Mouse (Mus musculus) lung, embryonic 16.5 days (tissue): ENCODE results near the gene Ccl26. TPM values are rescaled to one million over a fixed set of nuclear protein-coding genes. Genes with fewer than 3 reads are reported as not detected.
A peak's percentile ranks its signal among the peaks of the same experiment; 100 is the strongest.

Source experiments
- ATAC-seq: fragments of 200-750 bp; cut with Nextera tagmentation; 2 replicates; pipeline ENCODE4 v1.8.0; 2017; ENCODE audit warnings: low read depth, mild to moderate bottlenecking, moderate library complexity
- H3K27ac ChIP-seq: fragments of 300-500 bp; sonication (generic); 2 replicates; pipeline ENCODE4 v1.5.1; 2014; ENCODE audit warnings: mild to moderate bottlenecking, control low read depth, low read length
- H3K27me3 ChIP-seq: fragments of 300-500 bp; sonication (generic); 2 replicates; pipeline ENCODE4 v1.6.1; 2014; ENCODE audit warnings: low read depth, low read length, mixed read lengths; ENCODE audit not compliant: control insufficient read depth, insufficient read depth
- H3K36me3 ChIP-seq: fragments of 300-500 bp; sonication (generic); 2 replicates; pipeline ENCODE4 v1.6.1; 2014; ENCODE audit warnings: low read length; ENCODE audit not compliant: control insufficient read depth, insufficient read depth
- H3K4me1 ChIP-seq: fragments of 300-500 bp; sonication (generic); replicated peaks from 2 replicates; pipeline ENCODE4 v1.6.1; 2014; ENCODE audit warnings: low read length, mixed read lengths; ENCODE audit not compliant: control insufficient read depth, insufficient read depth
- H3K4me2 ChIP-seq: fragments of 300-500 bp; sonication (generic); 2 replicates; pipeline ENCODE4 v1.6.1; 2014; ENCODE audit warnings: low read depth, low read length, control low read depth
- H3K4me3 ChIP-seq: fragments of 300-500 bp; sonication (generic); 2 replicates; pipeline ENCODE4 v1.5.1; 2014; ENCODE audit warnings: mild to moderate bottlenecking, low read length, control low read depth
- H3K9ac ChIP-seq: fragments of 300-500 bp; sonication (generic); 2 replicates; pipeline ENCODE4 v1.6.1; 2014; ENCODE audit warnings: low read length, control low read depth
- H3K9me3 ChIP-seq: fragments of 300-500 bp; sonication (generic); 2 replicates; pipeline ENCODE4 v1.6.1; 2016; ENCODE audit warnings: low read length; ENCODE audit not compliant: control insufficient read depth
- WGBS: fragments of 180-500 bp; shearing (Covaris S2); extraction: QIAGEN DNeasy Blood & Tissue Kit; methylation state at CpG from one replicate; pipeline ENCODE4 v1.1.7; 2014; 5-methylcytosine and 5-hydroxymethylcytosine counted together
- polyA plus RNA-seq: library from polyadenylated mRNA; unstranded; fragments of >200 nt; fragmentation: Nextera tagmentation; extraction: Ambion mirVana; gene quantifications from 2 replicates; pipeline ENCODE4 v1.2.1, GENCODE M21; 2015

Ccl26 gene
- polyA plus RNA-seq, 1 experiment from 2014 or later = not detected

DNA sequence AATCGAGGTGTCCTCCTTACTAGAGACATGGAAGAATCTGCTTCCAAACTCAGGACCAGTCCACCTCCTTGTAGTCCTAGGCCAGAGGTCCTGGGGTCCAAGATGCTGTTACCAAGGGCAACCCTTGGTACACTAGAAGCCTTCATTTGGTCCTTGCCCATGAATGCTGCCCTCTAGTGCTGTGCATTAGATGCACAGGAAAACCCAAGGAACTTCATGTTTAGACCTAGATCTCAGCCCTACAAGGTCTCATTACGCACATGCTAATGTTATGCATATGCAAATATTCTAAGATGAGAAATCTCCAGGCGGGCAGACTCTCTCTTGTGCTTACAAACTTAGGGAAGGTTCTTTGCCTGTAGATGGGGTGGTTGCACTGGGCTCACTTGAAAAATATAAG is 34.1 kb downstream of the Ccl26 start:
- Histone ChIP-seq H3K4me3 (no peak overlapping the region), H3K4me2 (no peak overlapping the region), H3K9me3 (no peaks in the 10 kb centered on the region), H3K27me3 (no peaks in the 10 kb centered on the region), H3K4me1 (peaks cover 22% of the 10 kb centered on the region), H3K9ac (no peak overlapping the region), H3K36me3 (no peaks in the 10 kb centered on the region), H3K27ac (no peak overlapping the region)
- no peak for ATAC-seq
- 72% methylated on average over 3 of the region's 3 CpGs for WGBS

- 33% methylated on average over 7 of the region's 7 CpGs for WGBS
- Histone ChIP-seq H3K36me3 (no peaks in the 10 kb centered on the region), H3K9me3 (no peaks in the 10 kb centered on the region), H3K27ac (no peak overlapping the region), H3K4me2 (no peak overlapping the region), H3K27me3 (no peaks in the 10 kb centered on the region), H3K4me1 (peaks cover 16% of the 10 kb centered on the region), H3K9ac (no peak overlapping the region), H3K4me3 (no peak overlapping the region)
- ATAC-seq = no peak
Measured at GRCm38 (mm10) chr5:135527986-135528385, 35.4 kb downstream of the Ccl26 start.

GRCm38 (mm10) chr5:135524660-135525560 is 38.5 kb downstream of the Ccl26 start:
- Histone ChIP-seq H3K27me3 (no peaks in the 10 kb centered on the region), H3K27ac (peak overlapping the region; percentile 72), H3K4me1 (peaks cover 11% of the 10 kb centered on the region), H3K9ac (no peak overlapping the region), H3K36me3 (no peaks in the 10 kb centered on the region), H3K4me2 (no peak overlapping the region), H3K9me3 (no peaks in the 10 kb centered on the region), H3K4me3 (no peak overlapping the region)
- 38% methylated on average over 11 of the region's 11 CpGs for WGBS
- ATAC-seq = peak; percentile 45; the same call in 1 of the 2 replicates

- H3K36me3 ChIP-seq = no peaks in the 10 kb centered on the region
- H3K27me3 ChIP-seq = no peaks in the 10 kb centered on the region
- peaks cover 11% of the 10 kb centered on the region for H3K4me1 ChIP-seq
- no peaks in the 10 kb centered on the region for H3K9me3 ChIP-seq
- no peak overlapping the region for H3K9ac ChIP-seq
- no peak overlapping the region for H3K27ac ChIP-seq
- H3K4me2 ChIP-seq = no peak overlapping the region
- H3K4me3 ChIP-seq = no peak overlapping the region
- 69% methylated on average over 2 of the region's 2 CpGs for WGBS
- ATAC-seq = no peak
Measured at GRCm38 (mm10) chr5:135524087-135524486, 39.3 kb downstream of the Ccl26 start.

- no peak overlapping the region for H3K9ac ChIP-seq
- H3K4me3 ChIP-seq = no peak overlapping the region
- 0 out of 2 replicates have a peak, but pooled peaks have one; percentile 13 for ATAC-seq
- WGBS = 68% methylated on average over 9 of the region's 9 CpGs
- no peak overlapping the region for H3K4me2 ChIP-seq
- no peaks in the 10 kb centered on the region for H3K36me3 ChIP-seq
- no peaks in the 10 kb centered on the region for H3K27me3 ChIP-seq
- H3K4me1 ChIP-seq = peaks cover 8% of the 10 kb centered on the region
- H3K27ac ChIP-seq = no peak overlapping the region
- H3K9me3 ChIP-seq = no peaks in the 10 kb centered on the region
Measured at GRCm38 (mm10) chr5:135522111-135522722, 41.2 kb downstream of the Ccl26 start.

DNA sequence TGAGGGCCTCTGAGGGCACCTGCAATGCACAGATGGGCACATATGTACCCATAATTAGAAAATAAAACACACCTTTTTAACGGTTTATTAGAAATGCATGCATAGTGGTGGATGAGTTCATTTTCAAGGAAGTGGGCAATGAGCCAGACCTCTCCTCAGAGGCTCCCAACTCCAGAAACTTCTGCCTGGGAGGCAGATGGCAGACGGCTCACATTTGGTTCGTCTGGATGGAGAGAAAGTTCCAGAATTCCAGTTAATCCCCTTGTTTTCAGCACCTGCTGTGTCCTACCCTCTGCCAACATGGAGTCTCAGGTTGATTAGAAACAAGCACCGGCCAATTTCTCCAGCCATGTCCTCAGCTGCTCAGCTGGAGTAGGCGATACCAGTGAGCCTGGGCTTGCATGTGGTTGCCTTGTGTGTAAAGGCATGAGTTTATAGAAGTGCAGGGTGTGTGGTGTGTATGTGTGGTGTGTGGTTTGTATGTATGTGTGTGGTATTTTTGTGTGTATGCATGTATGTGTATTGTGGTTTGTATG is 46.0 kb downstream of the Ccl26 start:
- no peaks in the 10 kb centered on the region for H3K36me3 ChIP-seq
- no peaks in the 10 kb centered on the region for H3K27me3 ChIP-seq
- no peak overlapping the region for H3K4me3 ChIP-seq
- H3K4me1 ChIP-seq = no peaks in the 10 kb centered on the region
- no peak overlapping the region for H3K27ac ChIP-seq
- H3K9ac ChIP-seq = no peak overlapping the region
- H3K9me3 ChIP-seq = no peaks in the 10 kb centered on the region
- no peak overlapping the region for H3K4me2 ChIP-seq
- 82% methylated on average over 5 of the region's 5 CpGs for WGBS
- ATAC-seq = no peak

- Histone ChIP-seq H3K9ac (no peak overlapping the region), H3K4me2 (no peak overlapping the region), H3K27ac (no peak overlapping the region), H3K36me3 (no peaks in the 10 kb centered on the region), H3K27me3 (no peaks in the 10 kb centered on the region), H3K4me1 (no peaks in the 10 kb centered on the region; the same call in 1 of the 2 replicates), H3K4me3 (no peak overlapping the region), H3K9me3 (no peaks in the 10 kb centered on the region)
- ATAC-seq = no peak
- WGBS = 49% methylated on average over 4 of the region's 4 CpGs
Measured at GRCm38 (mm10) chr5:135513131-135513530, 50.2 kb downstream of the Ccl26 start.

DNA sequence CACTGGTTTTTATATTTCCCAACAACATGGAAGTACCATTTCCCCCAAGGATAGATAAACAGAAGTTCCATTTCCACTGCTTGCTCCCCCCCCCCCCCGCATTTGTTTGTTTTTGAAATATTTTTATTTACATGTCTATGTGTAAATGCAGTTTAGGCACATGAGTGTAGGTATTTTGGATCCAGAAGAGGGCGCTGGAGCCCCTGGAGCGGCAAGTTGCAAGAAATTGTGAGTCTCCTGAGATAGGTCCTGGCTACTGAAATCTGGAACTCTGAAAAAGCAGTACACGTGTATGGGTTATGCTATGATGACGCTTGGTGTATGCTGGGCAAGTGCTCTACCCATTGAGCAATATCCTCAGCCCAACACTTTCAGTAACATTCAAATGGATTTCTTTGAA is 52.3 kb downstream of the Ccl26 start:
- WGBS = 63% methylated on average over 5 of the region's 5 CpGs
- Histone ChIP-seq H3K27ac (no peak overlapping the region), H3K4me3 (no peak overlapping the region), H3K4me1 (peaks cover 13% of the 10 kb centered on the region), H3K9me3 (no peaks in the 10 kb centered on the region), H3K4me2 (no peak overlapping the region), H3K36me3 (no peaks in the 10 kb centered on the region), H3K9ac (no peak overlapping the region), H3K27me3 (no peaks in the 10 kb centered on the region)
- ATAC-seq = no peak
